Mouse (Mus musculus) liver, embryonic 14.5 days (tissue): ENCODE results near the gene Kif4. TPM values are rescaled to one million over a fixed set of nuclear protein-coding genes. Genes with fewer than 3 reads are reported as not detected.

ENCODE experiments used
- ATAC-seq: fragments of 200-750 bp; cut with Nextera tagmentation; 2 replicates; pipeline ENCODE4 v1.8.0; 2017; ENCODE audit warnings: moderate number of reproducible peaks, mild to moderate bottlenecking, moderate library complexity; ENCODE audit not compliant: insufficient read depth
- DNase-seq, 3 experiments: peaks; one replicate each; pipeline ENCODE4 v3.0.0-alpha.2; 2012 to 2013; ENCODE audit warnings: low read depth in 3 of 3, low spot score in 3 of 3
- H3K27ac ChIP-seq: fragments of 300-500 bp; sonication (generic); 2 replicates; pipeline ENCODE4 v1.5.1; 2014; ENCODE audit warnings: moderate library complexity, mild to moderate bottlenecking, control low read depth, inconsistent platforms
- H3K27me3 ChIP-seq: fragments of 300-500 bp; sonication (generic); 2 replicates; pipeline ENCODE4 v1.6.1; 2014; ENCODE audit warnings: mild to moderate bottlenecking, low read length, moderate library complexity; ENCODE audit not compliant: control insufficient read depth, insufficient read depth
- H3K36me3 ChIP-seq: fragments of 300-500 bp; sonication (generic); replicated peaks from 2 replicates; pipeline ENCODE4 v1.6.1; 2014; ENCODE audit warnings: low read depth; ENCODE audit not compliant: control insufficient read depth, insufficient read depth
- H3K4me1 ChIP-seq, 2 experiments: fragments of 200-500 bp in 1 of 2; fragments of 300-500 bp in 1 of 2; sonication (generic) in 1 of 2; replicated peaks; 2 replicates each; pipeline ENCODE4 v1.6.1; 2012 to 2014; ENCODE audit warnings: antibody characterized with exemption in 1 of 2, inconsistent platforms in 1 of 2, low read length in 1 of 2; ENCODE audit not compliant: control insufficient read depth in 2 of 2, insufficient read depth in 2 of 2
- H3K4me2 ChIP-seq: fragments of 300-500 bp; sonication (generic); 2 replicates; pipeline ENCODE4 v1.6.1; 2014; ENCODE audit warnings: low read depth, mild to moderate bottlenecking, control low read depth, moderate library complexity
- H3K4me3 ChIP-seq, 2 experiments: fragments of 200-500 bp in 1 of 2; fragments of 300-500 bp in 1 of 2; sonication (generic) in 1 of 2; 2 replicates each; pipeline ENCODE4 v1.5.1; 2012 to 2014; ENCODE audit warnings: low read depth in 2 of 2, low read length in 2 of 2, mild to moderate bottlenecking in 2 of 2, control low read depth in 1 of 2, inconsistent platforms in 1 of 2, moderate library complexity in 1 of 2; ENCODE audit not compliant: insufficient read depth in 1 of 2
- H3K9ac ChIP-seq: fragments of 300-500 bp; sonication (generic); replicated peaks from 2 replicates; pipeline ENCODE4 v1.6.1; 2014; ENCODE audit warnings: mild to moderate bottlenecking, control low read depth, moderate library complexity
- H3K9me3 ChIP-seq: fragments of 300-500 bp; sonication (generic); 2 replicates; pipeline ENCODE4 v1.6.1; 2016; ENCODE audit warnings: low read length, mixed read lengths; ENCODE audit not compliant: control insufficient read depth
- CTCF ChIP-seq: IDR thresholded peaks from 2 replicates; pipeline ENCODE4 v1.5.1; 2016; ENCODE audit warnings: antibody characterized with exemption, low read depth, control low read depth
- EP300 ChIP-seq: IDR thresholded peaks from 2 replicates; pipeline ENCODE4 v1.6.1; 2016; ENCODE audit warnings: antibody characterized with exemption, low read depth
- WGBS: fragments of 180-500 bp; shearing (Covaris S2); extraction: QIAGEN DNeasy Blood & Tissue Kit; methylation state at CpG from one replicate; pipeline ENCODE4 v1.1.7; 2014; ENCODE audit not compliant: insufficient replicate concordance; 5-methylcytosine and 5-hydroxymethylcytosine counted together
- polyA plus RNA-seq, 2 experiments: library from polyadenylated mRNA; depleted of rRNA in 1 of 2; stranded (reverse) in 1 of 2; unstranded in 1 of 2; fragments of >200 nt; fragmentation: Nextera tagmentation in 1 of 2; extraction: Ambion mirVana in 1 of 2; gene quantifications; 2 replicates each; pipeline versions ENCODE4 v1.2.1 to v1.2.3; 2012 to 2014

Kif4 gene
- polyA plus RNA-seq, 2 experiments, result 14.6 to 23.5 TPM

GRCm38 (mm10) chrX:100686527-100686926 is 61.0 kb downstream of the Kif4 start:
- Histone ChIP-seq H3K27ac (no peak overlapping the region), H3K4me1 (no peaks in the 10 kb centered on the region), H3K4me3 (no peak overlapping the region), H3K4me2 (no peak overlapping the region), H3K27me3 (no peaks in the 10 kb centered on the region), H3K9ac (no peak overlapping the region), H3K9me3 (no peaks in the 10 kb centered on the region), H3K36me3 (peaks cover 15% of the 10 kb centered on the region)
- ATAC-seq (no peak), DNase-seq (no peak)
- TF ChIP-seq EP300 (no peak), CTCF (no peak)
- WGBS, result 68% methylated on average over 3 of the region's 3 CpGs

- DNase-seq, result no peak
Observed at GRCm38 (mm10) chrX:100687360-100688032, 62.0 kb downstream of the Kif4 start.

DNA sequence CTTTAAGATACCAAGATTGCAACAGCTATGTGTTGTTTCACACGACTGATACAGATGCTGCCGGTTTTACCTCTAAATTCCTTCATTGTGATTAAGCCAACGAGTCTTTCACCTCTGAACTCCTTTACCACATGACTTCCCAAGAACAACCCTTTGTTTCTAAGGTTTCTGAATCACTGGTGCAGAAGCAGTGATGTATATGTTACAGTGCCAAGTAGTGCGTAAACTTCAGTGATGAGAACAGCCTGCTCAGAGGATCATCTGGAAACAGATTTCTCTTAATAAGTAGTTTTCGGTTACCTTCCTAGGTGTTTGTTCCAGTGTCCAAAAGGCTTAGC is 62.5 kb downstream of the Kif4 start:
- no peak overlapping the region for H3K4me3 ChIP-seq
- ATAC-seq, result no peak
- TF ChIP-seq CTCF, result no peak
- no peak for TF ChIP-seq EP300
- no peaks in the 10 kb centered on the region for H3K9me3 ChIP-seq
- no peak overlapping the region for H3K4me2 ChIP-seq
- H3K36me3 ChIP-seq, result peaks cover 15% of the 10 kb centered on the region
- no peak overlapping the region for H3K9ac ChIP-seq
- H3K27me3 ChIP-seq, result no peaks in the 10 kb centered on the region
- H3K4me1 ChIP-seq, result no peaks in the 10 kb centered on the region
- DNase-seq, result no peak
- H3K27ac ChIP-seq, result no peak overlapping the region
- 85% methylated on average over 5 of the region's 5 CpGs for whole genome bisulfite sequencing

More at GRCm38 (mm10) chrX:100687360-100688032, 62.0 kb downstream of the Kif4 start:
- WGBS, result 84% methylated on average over 6 of the region's 6 CpGs
- Histone ChIP-seq H3K4me2 (no peak overlapping the region), H3K9ac (no peak overlapping the region), H3K36me3 (peaks cover 15% of the 10 kb centered on the region), H3K27me3 (no peaks in the 10 kb centered on the region), H3K4me1 (no peaks in the 10 kb centered on the region), H3K9me3 (no peaks in the 10 kb centered on the region), H3K4me3 (no peak overlapping the region), H3K27ac (no peak overlapping the region)
- TF ChIP-seq EP300 (no peak), CTCF (no peak)
- no peak for ATAC-seq

DNA sequence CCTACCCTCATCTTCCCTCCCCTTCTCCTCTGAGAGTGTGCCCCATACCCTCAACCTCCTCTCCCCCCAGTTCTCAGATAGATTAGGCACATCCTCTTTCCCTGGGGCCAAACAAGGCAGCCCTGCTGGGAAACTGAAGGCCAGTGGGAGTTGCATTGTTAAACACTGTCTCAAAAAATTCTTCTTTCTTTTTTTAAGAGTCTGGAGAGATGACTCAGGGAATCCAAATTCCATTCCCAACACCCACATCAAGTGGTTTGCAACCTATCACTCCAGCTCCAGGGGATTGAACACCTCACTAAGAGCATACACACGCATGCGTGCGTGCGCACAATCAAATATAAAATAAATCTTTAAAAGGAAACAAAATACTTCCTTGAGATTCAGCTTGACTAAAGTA is 71.2 kb downstream of the Kif4 start:
- Histone ChIP-seq H3K9ac (no peak overlapping the region), H3K36me3 (peaks cover 39% of the 10 kb centered on the region), H3K9me3 (no peaks in the 10 kb centered on the region), H3K4me2 (no peak overlapping the region), H3K4me1 (no peaks in the 10 kb centered on the region), H3K4me3 (no peak overlapping the region), H3K27ac (no peak overlapping the region), H3K27me3 (no peaks in the 10 kb centered on the region)
- DNase-seq, result no peak
- 97% methylated on average over 4 of the region's 4 CpGs for WGBS
- ATAC-seq, result no peak
- TF ChIP-seq CTCF (no peak), EP300 (no peak)

DNA sequence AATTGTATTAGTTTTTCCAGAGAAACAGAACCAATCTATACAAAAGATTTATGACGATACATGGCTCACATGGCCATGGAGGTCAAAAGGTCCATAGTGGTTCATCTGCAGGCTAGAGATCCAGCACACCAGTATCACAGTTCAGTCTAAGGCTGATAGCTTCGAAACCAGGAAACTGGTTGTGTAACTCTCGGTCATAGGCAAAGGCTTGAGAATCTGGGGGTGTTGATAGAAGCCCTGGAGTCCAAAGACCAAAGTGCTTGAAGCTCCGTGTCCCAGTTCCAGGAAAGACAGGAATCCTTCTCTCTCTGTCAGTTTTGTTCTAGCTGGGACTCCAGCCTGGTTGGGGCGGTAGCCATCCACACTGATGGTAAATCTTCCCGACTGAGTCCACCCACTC is 82.5 kb downstream of the Kif4 start:
- TF ChIP-seq EP300, result no peak
- TF ChIP-seq CTCF, result no peak
- DNase-seq (no peak), ATAC-seq (no peak)
- peaks cover 30% of the 10 kb centered on the region for H3K36me3 ChIP-seq
- no peaks in the 10 kb centered on the region for H3K27me3 ChIP-seq
- H3K27ac ChIP-seq, result no peak overlapping the region
- H3K4me1 ChIP-seq, result no peaks in the 10 kb centered on the region
- H3K4me3 ChIP-seq, result no peak overlapping the region
- no peak overlapping the region for H3K4me2 ChIP-seq
- H3K9me3 ChIP-seq, result no peaks in the 10 kb centered on the region
- 77% methylated on average over 6 of the region's 6 CpGs for WGBS
- no peak overlapping the region for H3K9ac ChIP-seq
